Mouse (Mus musculus) CH12.LX (cell line): ENCODE measurements around the gene Tmprss6. TPM values are rescaled to one million over a fixed set of nuclear protein-coding genes. Genes with fewer than 3 reads are reported as not detected.

Source experiments
- DNase-seq: peaks from one replicate; pipeline ENCODE4 v3.0.0-alpha.2; 2013; ENCODE audit errors: extremely low read depth
- H3K27ac ChIP-seq: 2 replicates; pipeline ENCODE4 v1.5.1; 2012; ENCODE audit warnings: low read depth, mild to moderate bottlenecking, control low read depth, moderate library complexity; ENCODE audit not compliant: insufficient read depth
- H3K27me3 ChIP-seq: replicated peaks from 2 replicates; pipeline ENCODE3; 2012; ENCODE audit warnings: inconsistent platforms
- H3K36me3 ChIP-seq, 2 experiments: replicated peaks in 1 of 2; 2 replicates each; pipeline versions ENCODE3 to v1.6.1; 2012; ENCODE audit warnings: inconsistent platforms in 1 of 2, low read length in 1 of 2, mild to moderate bottlenecking in 1 of 2, mixed read lengths in 1 of 2, moderate library complexity in 1 of 2; ENCODE audit not compliant: control insufficient read depth in 1 of 2, insufficient read depth in 1 of 2
- H3K4me1 ChIP-seq, 2 experiments: 2 replicates each; pipeline ENCODE4 v1.6.1; 2012; ENCODE audit warnings: inconsistent platforms in 1 of 2, moderate library complexity in 1 of 2; ENCODE audit not compliant: insufficient read depth in 2 of 2, control insufficient read depth in 1 of 2
- H3K4me2 ChIP-seq: 2 replicates; pipeline ENCODE4 v1.6.1; 2012; ENCODE audit warnings: low read depth, mild to moderate bottlenecking, control low read depth; ENCODE audit not compliant: poor library complexity, insufficient read depth, severe bottlenecking
- H3K4me3 ChIP-seq, 3 experiments: fragments of 150-350 bp in 1 of 3; sonication (generic) in 1 of 3; replicated peaks in 1 of 3; 2 replicates each; pipeline versions ENCODE3 to v1.5.1; 2011 to 2012; ENCODE audit warnings: low read depth in 2 of 3, low read length in 2 of 3, mild to moderate bottlenecking in 2 of 3, moderate library complexity in 2 of 3, control low read depth in 1 of 3, improper control_type of control experiment in 1 of 3, inconsistent platforms in 1 of 3, mixed read lengths in 1 of 3; ENCODE audit not compliant: poor library complexity in 1 of 3
- H3K79me2 ChIP-seq: replicated peaks from 2 replicates; pipeline ENCODE4 v1.6.1; 2012; ENCODE audit warnings: mild to moderate bottlenecking, moderate library complexity; ENCODE audit not compliant: control insufficient read depth, poor library complexity, insufficient read depth, severe bottlenecking; ENCODE audit errors: extremely low read depth
- H3K9ac ChIP-seq: 2 replicates; pipeline ENCODE4 v1.6.1; 2012; ENCODE audit warnings: low read depth, mild to moderate bottlenecking, control low read depth, moderate library complexity; ENCODE audit not compliant: insufficient read depth
- H3K9me3 ChIP-seq: replicated peaks from 2 replicates; pipeline ENCODE3; 2012; ENCODE audit warnings: low read length, inconsistent platforms, mixed read lengths
- BHLHE40 ChIP-seq: IDR thresholded peaks from 2 replicates; pipeline ENCODE4 v1.6.1; 2011; ENCODE audit warnings: mild to moderate bottlenecking, low read depth, low read length, improper control_type of control experiment
- CHD1 ChIP-seq: IDR thresholded peaks from 2 replicates; pipeline ENCODE4 v1.6.1; 2012; ENCODE audit warnings: low read depth, low read length, improper control_type of control experiment, inconsistent platforms
- CHD2 ChIP-seq: IDR thresholded peaks from 2 replicates; pipeline ENCODE4 v1.6.1; 2011; ENCODE audit warnings: low read length, improper control_type of control experiment
- CTCF ChIP-seq, 2 experiments: IDR thresholded peaks in 1 of 2; conservative IDR thresholded peaks in 1 of 2; 2 replicates each; pipeline ENCODE4 v1.5.1; 2011 to 2012; ENCODE audit warnings: low read depth in 2 of 2, low read length in 2 of 2, improper control_type of control experiment in 1 of 2, inconsistent platforms in 1 of 2, mild to moderate bottlenecking in 1 of 2, moderate library complexity in 1 of 2
- E2F4 ChIP-seq: IDR thresholded peaks from 2 replicates; pipeline ENCODE4 v1.6.1; 2011; ENCODE audit warnings: low read depth, low read length, improper control_type of control experiment; ENCODE audit not compliant: insufficient replicate concordance
- ELF1 ChIP-seq: IDR thresholded peaks from 2 replicates; pipeline ENCODE4 v1.6.1; 2014; ENCODE audit warnings: low read depth, mild to moderate bottlenecking, inconsistent platforms, low read length, improper control_type of control experiment
- EP300 ChIP-seq: IDR thresholded peaks from 2 replicates; pipeline ENCODE4 v1.6.1; 2011; ENCODE audit warnings: low read length, improper control_type of control experiment
- ETS1 ChIP-seq: conservative IDR thresholded peaks from 2 replicates; pipeline ENCODE4 v1.6.1; 2012; ENCODE audit warnings: low read depth, mild to moderate bottlenecking, inconsistent platforms, low read length, improper control_type of control experiment, moderate library complexity
- GABPA ChIP-seq: IDR thresholded peaks from 2 replicates; pipeline ENCODE4 v1.6.1; 2012; ENCODE audit warnings: low read depth, low read length, improper control_type of control experiment, inconsistent platforms; ENCODE audit not compliant: insufficient replicate concordance
- HCFC1 ChIP-seq: IDR thresholded peaks from 2 replicates; pipeline ENCODE4 v1.6.1; 2012; ENCODE audit warnings: low read depth, mild to moderate bottlenecking, inconsistent platforms, low read length, improper control_type of control experiment
- IRF4 ChIP-seq: IDR thresholded peaks from 2 replicates; pipeline ENCODE4 v1.6.1; 2014; ENCODE audit warnings: low read depth, mild to moderate bottlenecking, inconsistent platforms, low read length, improper control_type of control experiment
- JUN ChIP-seq: IDR thresholded peaks from 2 replicates; pipeline ENCODE4 v1.6.1; 2011; ENCODE audit warnings: low read depth, mild to moderate bottlenecking, low read length, improper control_type of control experiment, moderate library complexity; ENCODE audit not compliant: insufficient read depth
- JUND ChIP-seq: conservative IDR thresholded peaks from 2 replicates; pipeline ENCODE4 v1.6.1; 2011; ENCODE audit warnings: low read depth, low read length, improper control_type of control experiment
- KAT2A ChIP-seq: IDR thresholded peaks from 2 replicates; pipeline ENCODE4 v1.6.1; 2012; ENCODE audit warnings: low read length, improper control_type of control experiment, inconsistent platforms; ENCODE audit not compliant: insufficient replicate concordance
- MAFK ChIP-seq: IDR thresholded peaks from 2 replicates; pipeline ENCODE4 v1.6.1; 2011; ENCODE audit warnings: low read length, improper control_type of control experiment; ENCODE audit not compliant: insufficient replicate concordance
- MAX ChIP-seq: IDR thresholded peaks from 2 replicates; pipeline ENCODE4 v1.6.1; 2011; ENCODE audit warnings: low read length, improper control_type of control experiment
- MAZ ChIP-seq: IDR thresholded peaks from 2 replicates; pipeline ENCODE4 v1.6.1; 2012; ENCODE audit warnings: low read depth, mild to moderate bottlenecking, inconsistent platforms, low read length, improper control_type of control experiment, moderate library complexity
- MEF2A ChIP-seq: IDR thresholded peaks from 2 replicates; pipeline ENCODE4 v1.6.1; 2014; ENCODE audit warnings: low read depth, mild to moderate bottlenecking, inconsistent platforms, low read length, improper control_type of control experiment, borderline replicate concordance
- MXI1 ChIP-seq: IDR thresholded peaks from 2 replicates; pipeline ENCODE4 v1.6.1; 2011; ENCODE audit warnings: mild to moderate bottlenecking, low read depth, low read length, improper control_type of control experiment
- MYC ChIP-seq: IDR thresholded peaks from 2 replicates; pipeline ENCODE4 v1.6.1; 2011; ENCODE audit warnings: low read depth, mild to moderate bottlenecking, improper control_type of control experiment, low read length
- NELFE ChIP-seq: IDR thresholded peaks from 2 replicates; pipeline ENCODE4 v1.6.1; 2011; ENCODE audit warnings: low read depth, low read length, improper control_type of control experiment
- NRF1 ChIP-seq: IDR thresholded peaks from 2 replicates; pipeline ENCODE4 v1.6.1; 2014; ENCODE audit warnings: low read depth, mild to moderate bottlenecking, inconsistent platforms, low read length, improper control_type of control experiment, moderate library complexity
- PAX5 ChIP-seq: IDR thresholded peaks from 2 replicates; pipeline ENCODE4 v1.6.1; 2012; ENCODE audit warnings: low read length, inconsistent platforms, mixed read lengths
- POLR2A ChIP-seq: IDR thresholded peaks from 2 replicates; pipeline ENCODE4 v1.6.1; 2011; ENCODE audit warnings: low read depth, mild to moderate bottlenecking, improper control_type of control experiment, low read length
- POLR2AphosphoS2 ChIP-seq: IDR thresholded peaks from 2 replicates; pipeline ENCODE4 v1.6.1; 2011; ENCODE audit warnings: low read depth, low read length, improper control_type of control experiment
- RAD21 ChIP-seq: IDR thresholded peaks from 2 replicates; pipeline ENCODE4 v1.6.1; 2011; ENCODE audit warnings: low read depth, mild to moderate bottlenecking, low read length, improper control_type of control experiment, moderate library complexity
- RCOR1 ChIP-seq: conservative IDR thresholded peaks from 2 replicates; pipeline ENCODE4 v1.6.1; 2012; ENCODE audit warnings: low read depth, mild to moderate bottlenecking, inconsistent platforms, low read length, improper control_type of control experiment
- SIN3A ChIP-seq: IDR thresholded peaks from 2 replicates; pipeline ENCODE4 v1.6.1; 2012; ENCODE audit warnings: low read length, improper control_type of control experiment, inconsistent platforms
- SMC3 ChIP-seq: IDR thresholded peaks from 2 replicates; pipeline ENCODE4 v1.6.1; 2011; ENCODE audit warnings: low read depth, low read length, improper control_type of control experiment
- TBP ChIP-seq: conservative IDR thresholded peaks from 2 replicates; pipeline ENCODE4 v1.6.1; 2011; ENCODE audit warnings: low read depth, low read length, improper control_type of control experiment
- TCF12 ChIP-seq: IDR thresholded peaks from 2 replicates; pipeline ENCODE4 v1.6.1; 2014; ENCODE audit warnings: low read depth, mild to moderate bottlenecking, inconsistent platforms, low read length, improper control_type of control experiment
- UBTF ChIP-seq: IDR thresholded peaks from 2 replicates; pipeline ENCODE4 v1.6.1; 2012; ENCODE audit warnings: low read depth, mild to moderate bottlenecking, inconsistent platforms, low read length, improper control_type of control experiment, moderate library complexity
- USF1 ChIP-seq: IDR thresholded peaks from 2 replicates; pipeline ENCODE4 v1.6.1; 2014; ENCODE audit warnings: low read depth, mild to moderate bottlenecking, inconsistent platforms, low read length, improper control_type of control experiment
- USF2 ChIP-seq: conservative IDR thresholded peaks from 2 replicates; pipeline ENCODE4 v1.6.1; 2011; ENCODE audit warnings: low read depth, low read length, improper control_type of control experiment
- ZC3H11A ChIP-seq: IDR thresholded peaks from 2 replicates; pipeline ENCODE4 v1.6.1; 2012; ENCODE audit warnings: low read depth, mild to moderate bottlenecking, inconsistent platforms, low read length, improper control_type of control experiment
- ZKSCAN1 ChIP-seq: IDR thresholded peaks from 2 replicates; pipeline ENCODE4 v1.6.1; 2012; ENCODE audit warnings: low read depth, inconsistent platforms, low read length, improper control_type of control experiment, borderline replicate concordance
- ZMIZ1 ChIP-seq: IDR thresholded peaks from 2 replicates; pipeline ENCODE4 v1.6.1; 2012; ENCODE audit warnings: low read depth, mild to moderate bottlenecking, inconsistent platforms, low read length, improper control_type of control experiment
- ZNF384 ChIP-seq: IDR thresholded peaks from 2 replicates; pipeline ENCODE4 v1.6.1; 2012; ENCODE audit warnings: low read depth, low read length, improper control_type of control experiment, inconsistent platforms
- dilution Hi-C: fragments of 300-500 bp; cut with MboI; formaldehyde crosslinking; loops from 2 replicates; pipeline ENCODE4 v1.14.3; 2020; ENCODE audit warnings: low sequenced_read_pairs; ENCODE audit not compliant: extremely low pct_unique_long_range_greater_than_20kb, extremely low pct_ligation_motif_present
- in situ Hi-C: fragments of 300-500 bp; cut with MboI; formaldehyde crosslinking; loops from 3 replicates; pipeline ENCODE4 v1.14.3; 2019; ENCODE audit warnings: low sequenced_read_pairs, low pct_ligation_motif_present, low pct_unique_long_range_greater_than_20kb, mixed read lengths
- polyA plus RNA-seq: library from polyadenylated mRNA; unstranded; fragments of >175 nt; gene quantifications from 2 replicates; pipeline ENCODE4 v1.2.1, GENCODE M21; 2012; ENCODE audit warnings: low read depth; ENCODE audit not compliant: insufficient read length
- total RNA-seq, 2 experiments: library from RNA; depleted of rRNA; stranded (reverse); fragments of 300-350 nt in 1 of 2; fragments of >200 nt in 1 of 2; gene quantifications; 2 replicates each; pipeline ENCODE4 v1.2.3; 2012 to 2014

Tmprss6 gene
- total and polyA plus RNA-seq, 3 experiments = 0.24 to 0.54 (median 0.34) TPM

DNA sequence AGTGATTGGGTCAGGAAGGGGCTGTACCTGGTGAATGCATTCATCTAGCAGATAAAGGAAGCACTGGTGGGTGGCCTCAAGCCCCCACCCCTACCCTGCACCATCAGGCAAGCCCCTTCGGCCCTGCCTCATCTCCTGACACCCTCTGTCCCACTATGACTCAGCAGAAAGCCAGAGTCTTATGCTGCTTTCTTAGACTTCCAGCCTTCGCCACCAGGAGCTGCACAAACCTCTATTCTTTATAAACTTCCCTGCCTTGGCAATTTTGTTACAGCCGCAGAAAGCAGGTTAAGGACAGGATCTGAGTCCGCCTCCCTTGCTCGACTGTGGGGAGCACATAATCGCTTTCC, 18.0 kb downstream of the Tmprss6 start:
- peak overlapping the region; percentile 30; the same call in 1 of the 2 replicates for H3K4me2 ChIP-seq
- no peaks in the 10 kb centered on the region for H3K27me3 ChIP-seq
- dilution Hi-C loops = no loop called here
- H3K9me3 ChIP-seq = peaks cover 3% of the 10 kb centered on the region
- in situ Hi-C loops = no loop called here
- no peak for TF ChIP-seq HCFC1
- no peak for TF ChIP-seq JUN
- TF ChIP-seq IRF4 = peak; percentile 85
- TF ChIP-seq MXI1 = peak; percentile 7; the same call in 1 of the 2 replicates
- TF ChIP-seq POLR2AphosphoS2 = no peak
- no peak for TF ChIP-seq CHD1
- TF ChIP-seq E2F4 = no peak
- no peak for TF ChIP-seq ETS1
- TF ChIP-seq MAX = no peak
- TF ChIP-seq MYC = no peak
- TF ChIP-seq ZC3H11A = no peak
- TF ChIP-seq GABPA = no peak
- peak; percentile 25 to 60; a peak in 3 of 4 replicates for TF ChIP-seq CTCF (conservative IDR thresholded peaks at IDR 0.05 in 1 of 2, IDR thresholded peaks at IDR 0.05 in 1 of 2; ENCODE audit: low read depth in 2 of 2, low read length in 2 of 2)
- no peak for TF ChIP-seq ZKSCAN1
- no peak for TF ChIP-seq KAT2A
- no peak for TF ChIP-seq TBP
- no peak for TF ChIP-seq PAX5
- TF ChIP-seq SIN3A = no peak
- TF ChIP-seq USF2 = no peak
- TF ChIP-seq ZNF384 = no peak
- peak; percentile 61 for TF ChIP-seq SMC3
- TF ChIP-seq BHLHE40 = no peak; the same call in 1 of the 2 replicates
- TF ChIP-seq NELFE = no peak
- no peak for TF ChIP-seq POLR2A
- peak; percentile 53 for TF ChIP-seq RAD21
- TF ChIP-seq TCF12 = no peak; the same call in 1 of the 2 replicates
- TF ChIP-seq UBTF = no peak
- TF ChIP-seq ZMIZ1 = no peak
- TF ChIP-seq MEF2A = no peak; the same call in 1 of the 2 replicates
- no peak for TF ChIP-seq NRF1
- no peak for TF ChIP-seq ELF1
- TF ChIP-seq JUND = peak; percentile 69; the same call in 1 of the 2 replicates
- no peak for TF ChIP-seq CHD2
- peak; percentile 64; the same call in 1 of the 2 replicates for TF ChIP-seq MAFK
- TF ChIP-seq EP300 = peak; percentile 22; the same call in 1 of the 2 replicates
- peak; percentile 8; the same call in 1 of the 2 replicates for TF ChIP-seq MAZ
- no peak for TF ChIP-seq USF1
- TF ChIP-seq RCOR1 = no peak
- peak; percentile 91 for DNase-seq
- H3K9ac ChIP-seq = no peak overlapping the region
- no peak overlapping the region for H3K4me3 ChIP-seq
- no peaks in the 10 kb centered on the region for H3K79me2 ChIP-seq
- H3K36me3 ChIP-seq = no peaks in the 10 kb centered on the region
- peak overlapping the region; percentile 92 for H3K27ac ChIP-seq
- peaks cover 42 to 64% of the 10 kb centered on the region in 2 experiments for H3K4me1 ChIP-seq
